Mouse (Mus musculus) forebrain, embryonic 15.5 days (tissue): ENCODE measurements around the gene Otx2. TPM values are rescaled to one million over a fixed set of nuclear protein-coding genes. Genes with fewer than 3 reads are reported as not detected.

Source experiments
- ATAC-seq: fragments of 200-750 bp; cut with Nextera tagmentation; replicated peaks from 2 replicates; pipeline ENCODE4 v1.8.0; 2017; ENCODE audit warnings: mild to moderate bottlenecking, moderate TSS enrichment, moderate library complexity
- H3K27ac ChIP-seq: fragments of 300-500 bp; sonication (generic); replicated peaks from 2 replicates; pipeline ENCODE4 v1.5.1; 2015; ENCODE audit warnings: mild to moderate bottlenecking, inconsistent platforms
- H3K27me3 ChIP-seq: fragments of 300-500 bp; sonication (generic); 2 replicates; pipeline ENCODE4 v1.6.1; 2015; ENCODE audit warnings: inconsistent platforms
- H3K36me3 ChIP-seq: fragments of 300-500 bp; sonication (generic); 2 replicates; pipeline ENCODE4 v1.6.1; 2015; ENCODE audit warnings: mild to moderate bottlenecking, inconsistent platforms
- H3K4me1 ChIP-seq: fragments of 300-500 bp; sonication (generic); 2 replicates; pipeline ENCODE4 v1.6.1; 2015; ENCODE audit warnings: inconsistent platforms
- H3K4me2 ChIP-seq: fragments of 300-500 bp; sonication (generic); replicated peaks from 2 replicates; pipeline ENCODE4 v1.6.1; 2015; ENCODE audit warnings: mild to moderate bottlenecking, inconsistent platforms
- H3K4me3 ChIP-seq: fragments of 300-500 bp; sonication (generic); 2 replicates; pipeline ENCODE4 v1.5.1; 2015; ENCODE audit warnings: mild to moderate bottlenecking, inconsistent platforms
- H3K9ac ChIP-seq: fragments of 300-500 bp; sonication (generic); replicated peaks from 2 replicates; pipeline ENCODE4 v1.6.1; 2015; ENCODE audit warnings: mild to moderate bottlenecking, inconsistent platforms
- H3K9me3 ChIP-seq: fragments of 300-500 bp; sonication (generic); 2 replicates; pipeline ENCODE4 v1.6.1; 2016; ENCODE audit warnings: inconsistent platforms
- WGBS: fragments of 180-500 bp; shearing (Covaris S2); methylation state at CpG from one replicate; pipeline ENCODE4 v1.1.7; 2015; ENCODE audit warnings: mixed read lengths; 5-methylcytosine and 5-hydroxymethylcytosine counted together
- polyA plus RNA-seq: library from polyadenylated mRNA; unstranded; fragments of >200 nt; fragmentation: Nextera tagmentation; extraction: Ambion mirVana; gene quantifications from 2 replicates; pipeline ENCODE4 v1.2.1, GENCODE M21; 2015

Otx2 gene
- polyA plus RNA-seq, 1 experiment from 2014 or later = 18.8 TPM

GRCm38 (mm10) chr14:48666771-48667170, 6.8 kb downstream of the Otx2 start:
- Histone ChIP-seq H3K9me3 (no peaks in the 10 kb centered on the region), H3K27ac (peak overlapping the region; percentile 21; the same call in 1 of the 2 replicates), H3K4me2 (peak overlapping the region; percentile 25), H3K27me3 (peaks cover 66% of the 10 kb centered on the region), H3K36me3 (no peaks in the 10 kb centered on the region), H3K9ac (peak overlapping the region; percentile 2; the same call in 1 of the 2 replicates), H3K4me3 (peak overlapping the region; percentile 23), H3K4me1 (peaks cover 40% of the 10 kb centered on the region)
- no peak for ATAC-seq
- under 1% methylated on average over 19 of the region's 19 CpGs for WGBS

GRCm38 (mm10) chr14:48665816-48666661, 7.6 kb downstream of the Otx2 start:
- no peak for ATAC-seq
- WGBS = under 1% methylated on average over 52 of the region's 52 CpGs
- peaks cover 66% of the 10 kb centered on the region for H3K27me3 ChIP-seq

GRCm38 (mm10) chr14:48664841-48665815, 8.5 kb downstream of the Otx2 start:
- no peaks in the 10 kb centered on the region for H3K36me3 ChIP-seq
- H3K4me3 ChIP-seq = peak overlapping the region; percentile 23
- H3K9me3 ChIP-seq = no peaks in the 10 kb centered on the region
- peaks cover 40% of the 10 kb centered on the region for H3K4me1 ChIP-seq
- no peak for ATAC-seq
- peaks cover 66% of the 10 kb centered on the region for H3K27me3 ChIP-seq
- H3K4me2 ChIP-seq = peak overlapping the region; percentile 25
- 1% methylated on average over 50 of the region's 50 CpGs for WGBS
- H3K27ac ChIP-seq = no peak overlapping the region
- no peak overlapping the region for H3K9ac ChIP-seq

More at GRCm38 (mm10) chr14:48665816-48666661, 7.6 kb downstream of the Otx2 start:
- Histone ChIP-seq H3K27ac (peak overlapping the region; percentile 21; the same call in 1 of the 2 replicates), H3K36me3 (no peaks in the 10 kb centered on the region), H3K9ac (peak overlapping the region; percentile 2), H3K4me2 (peak overlapping the region; percentile 25), H3K4me3 (peak overlapping the region; percentile 23), H3K9me3 (no peaks in the 10 kb centered on the region), H3K4me1 (peaks cover 40% of the 10 kb centered on the region)

GRCm38 (mm10) chr14:48664001-48664810, 9.4 kb downstream of the Otx2 start:
- no peak overlapping the region for H3K9ac ChIP-seq
- peak overlapping the region; percentile 25 for H3K4me2 ChIP-seq
- H3K36me3 ChIP-seq = no peaks in the 10 kb centered on the region
- 2% methylated on average over 14 of the region's 14 CpGs for WGBS
- peaks cover 65% of the 10 kb centered on the region for H3K27me3 ChIP-seq
- no peak for ATAC-seq
- peak overlapping the region; percentile 23 for H3K4me3 ChIP-seq
- no peaks in the 10 kb centered on the region for H3K9me3 ChIP-seq
- H3K4me1 ChIP-seq = peaks cover 40% of the 10 kb centered on the region
- no peak overlapping the region for H3K27ac ChIP-seq

- Histone ChIP-seq H3K27me3 (peaks cover 66% of the 10 kb centered on the region), H3K9ac (no peak overlapping the region), H3K36me3 (no peaks in the 10 kb centered on the region), H3K4me2 (peak overlapping the region; percentile 4; the same call in 1 of the 2 replicates), H3K4me1 (peaks cover 34% of the 10 kb centered on the region), H3K4me3 (peak overlapping the region; percentile 13; the same call in 1 of the 2 replicates), H3K27ac (no peak overlapping the region), H3K9me3 (no peaks in the 10 kb centered on the region)
- WGBS = 4% methylated on average over 4 of the region's 4 CpGs
- no peak for ATAC-seq
Observed at GRCm38 (mm10) chr14:48663531-48663930, 10.1 kb downstream of the Otx2 start.

- under 1% methylated on average over 16 of the region's 16 CpGs for WGBS
- no peaks in the 10 kb centered on the region for H3K9me3 ChIP-seq
- no peak overlapping the region for H3K9ac ChIP-seq
- H3K4me3 ChIP-seq = peak overlapping the region; percentile 22
- H3K4me1 ChIP-seq = peaks cover 33% of the 10 kb centered on the region
- peak overlapping the region; percentile 35 for H3K4me2 ChIP-seq
- peaks cover 69% of the 10 kb centered on the region for H3K27me3 ChIP-seq
- no peak overlapping the region for H3K27ac ChIP-seq
- no peak for ATAC-seq
- no peaks in the 10 kb centered on the region for H3K36me3 ChIP-seq
Observed at GRCm38 (mm10) chr14:48662568-48663236, 10.9 kb downstream of the Otx2 start.

- no peaks in the 10 kb centered on the region for H3K9me3 ChIP-seq
- H3K4me3 ChIP-seq = peak overlapping the region; percentile 22
- WGBS = 5% methylated on average over 38 of the region's 38 CpGs
- peaks cover 73% of the 10 kb centered on the region for H3K27me3 ChIP-seq
- H3K4me2 ChIP-seq = peak overlapping the region; percentile 35
- no peak overlapping the region for H3K27ac ChIP-seq
- no peaks in the 10 kb centered on the region for H3K36me3 ChIP-seq
- 0 out of 2 replicates have a peak, but pooled peaks have one; percentile 17 for ATAC-seq
- peaks cover 29% of the 10 kb centered on the region for H3K4me1 ChIP-seq
- no peak overlapping the region for H3K9ac ChIP-seq
Observed at GRCm38 (mm10) chr14:48661646-48662567, 11.7 kb downstream of the Otx2 start.

GRCm38 (mm10) chr14:48661151-48661550, 12.5 kb downstream of the Otx2 start:
- no peak overlapping the region for H3K4me2 ChIP-seq
- no peak overlapping the region for H3K4me3 ChIP-seq
- peaks cover 78% of the 10 kb centered on the region for H3K27me3 ChIP-seq

GRCm38 (mm10) chr14:48660593-48660992, 13.0 kb downstream of the Otx2 start:
- no peak overlapping the region for H3K4me2 ChIP-seq
- H3K36me3 ChIP-seq = no peaks in the 10 kb centered on the region
- no peak for ATAC-seq
- WGBS = 64% methylated on average over 4 of the region's 4 CpGs
- peaks cover 74% of the 10 kb centered on the region for H3K27me3 ChIP-seq
- H3K4me1 ChIP-seq = peaks cover 20% of the 10 kb centered on the region
- H3K4me3 ChIP-seq = no peak overlapping the region
- no peak overlapping the region for H3K9ac ChIP-seq
- no peaks in the 10 kb centered on the region for H3K9me3 ChIP-seq
- no peak overlapping the region for H3K27ac ChIP-seq

More at GRCm38 (mm10) chr14:48661151-48661550, 12.5 kb downstream of the Otx2 start:
- WGBS = 28% methylated on average over 8 of the region's 8 CpGs
- peaks cover 24% of the 10 kb centered on the region for H3K4me1 ChIP-seq
- H3K9ac ChIP-seq = no peak overlapping the region
- H3K36me3 ChIP-seq = no peaks in the 10 kb centered on the region
- no peak for ATAC-seq
- no peaks in the 10 kb centered on the region for H3K9me3 ChIP-seq
- H3K27ac ChIP-seq = no peak overlapping the region

- Histone ChIP-seq H3K4me1 (peaks cover 11% of the 10 kb centered on the region), H3K4me3 (no peak overlapping the region), H3K27me3 (peaks cover 75% of the 10 kb centered on the region), H3K27ac (no peak overlapping the region), H3K9ac (no peak overlapping the region), H3K36me3 (no peaks in the 10 kb centered on the region), H3K9me3 (no peaks in the 10 kb centered on the region), H3K4me2 (no peak overlapping the region)
- WGBS = 63% methylated on average over 4 of the region's 4 CpGs
- no peak for ATAC-seq
Observed at GRCm38 (mm10) chr14:48659661-48660060, 14.0 kb downstream of the Otx2 start.
